Mouse (Mus musculus): ENCODE results near the gene Dydc2. TPM values are rescaled to one million over a fixed set of nuclear protein-coding genes. Genes with fewer than 3 reads are reported as not detected.
A peak's percentile ranks its signal among the peaks of the same experiment; 100 is the strongest.
"Not testable (repeated sequence)": the region's sequence is repeated elsewhere in the genome, so short reads cannot be mapped to it uniquely, and the experiment has no call there.

Dydc2 gene
- not detected for total RNA-seq (2021)
- long read RNA-seq, experiment 1 = 0 reads
- long read RNA-seq, experiment 2 = 0 reads

GRCm38 (mm10) chr14:41069108-41069507 lies at the start of gene Dydc2:
Dydc2 (minus strand) TSS chr14:41069208.
- no peak for DNase-seq (ENCODE audit: low spot score)

GRCm38 (mm10) chr14:41116271-41116670 lies 47.3 kb upstream of the Dydc2 start:
- no peak for DNase-seq (ENCODE audit: low spot score)

GRCm38 (mm10) chr14:41112944-41113343 lies 43.9 kb upstream of the Dydc2 start:
- DNase-seq (ENCODE audit: low spot score) = no peak

DNA sequence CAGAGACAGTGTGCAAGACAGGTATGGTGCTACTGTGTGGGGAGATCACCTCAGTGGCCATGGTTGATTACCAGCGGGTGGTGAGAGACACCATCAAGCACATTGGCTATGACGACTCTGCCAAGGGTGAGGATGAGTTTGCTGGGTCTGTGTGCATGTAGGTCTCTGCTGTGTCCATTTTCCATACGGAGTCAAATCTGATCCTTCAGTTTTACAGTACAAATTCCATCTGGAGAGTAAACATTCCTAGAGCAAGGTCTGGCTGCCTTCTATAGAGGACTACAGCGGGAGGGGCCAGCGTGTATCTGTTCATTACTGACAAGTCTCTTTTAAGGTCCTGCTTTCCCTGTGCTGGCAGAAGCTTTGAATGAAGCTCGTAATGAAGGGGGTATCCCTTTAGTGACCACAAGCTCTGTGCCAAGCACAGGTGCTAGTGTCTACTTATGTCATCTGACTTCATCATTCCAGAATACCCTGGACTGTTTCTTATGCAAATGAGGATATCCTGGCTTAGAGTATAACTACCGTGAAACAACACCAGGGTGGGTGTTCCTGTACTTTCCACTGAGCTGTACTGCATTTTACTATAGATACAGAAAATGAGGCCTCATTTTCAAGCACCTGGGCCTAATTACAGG lies 42.1 kb upstream of the Dydc2 start:
- DNase-seq (ENCODE audit: low spot score) = no peak

GRCm38 (mm10) chr14:41104853-41105444 lies 35.9 kb upstream of the Dydc2 start, which contains the start of gene Mat1a:
Mat1a (plus strand) TSS chr14:41105035.
- DNase-seq (ENCODE audit: low spot score) = no peak

DNA sequence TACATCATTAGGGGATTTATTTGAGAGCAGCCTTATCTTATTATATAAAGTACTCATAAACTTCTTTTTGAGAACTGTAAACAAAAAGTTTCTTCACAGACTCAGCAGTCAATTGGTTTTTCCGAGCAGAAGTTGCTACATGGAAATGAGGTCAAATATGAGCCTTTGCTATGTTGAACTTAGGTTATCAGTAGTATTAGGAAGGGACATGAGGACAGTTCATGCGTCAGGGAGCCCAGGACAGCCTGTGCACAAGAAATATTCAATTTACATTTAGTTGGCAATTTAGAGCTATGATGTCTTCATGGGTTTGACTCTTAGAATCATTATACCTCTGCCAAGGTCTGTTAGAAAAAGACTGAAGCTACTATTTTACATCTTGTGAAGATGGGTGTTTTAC lies 33.3 kb upstream of the Dydc2 start:
- DNase-seq (ENCODE audit: low spot score) = no peak

DNA sequence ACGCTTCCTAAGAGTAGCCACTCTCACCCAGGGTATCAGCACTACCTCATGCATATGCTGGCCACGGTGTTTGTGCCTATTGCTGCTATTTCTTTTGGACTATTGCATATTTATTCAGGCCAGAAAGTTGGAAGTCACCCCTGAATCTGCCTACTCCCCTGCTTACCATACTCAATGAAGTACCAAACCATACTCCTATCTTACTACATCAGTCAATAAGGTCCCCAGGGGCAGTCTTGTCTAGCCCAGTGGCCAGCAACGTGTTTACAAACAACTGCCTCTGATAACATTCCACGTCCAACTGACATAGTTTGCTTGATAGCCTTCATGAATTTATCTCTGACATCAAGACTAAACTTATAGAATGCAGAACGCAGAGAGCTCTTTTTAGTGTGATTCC lies 32.2 kb upstream of the Dydc2 start:
- no peak for DNase-seq (ENCODE audit: low spot score)

GRCm38 (mm10) chr14:41100712-41101111 lies 31.7 kb upstream of the Dydc2 start:
- no peak for DNase-seq (ENCODE audit: low spot score)

GRCm38 (mm10) chr14:41098726-41099125 lies 29.7 kb upstream of the Dydc2 start:
- DNase-seq (ENCODE audit: low spot score) = no peak

DNA sequence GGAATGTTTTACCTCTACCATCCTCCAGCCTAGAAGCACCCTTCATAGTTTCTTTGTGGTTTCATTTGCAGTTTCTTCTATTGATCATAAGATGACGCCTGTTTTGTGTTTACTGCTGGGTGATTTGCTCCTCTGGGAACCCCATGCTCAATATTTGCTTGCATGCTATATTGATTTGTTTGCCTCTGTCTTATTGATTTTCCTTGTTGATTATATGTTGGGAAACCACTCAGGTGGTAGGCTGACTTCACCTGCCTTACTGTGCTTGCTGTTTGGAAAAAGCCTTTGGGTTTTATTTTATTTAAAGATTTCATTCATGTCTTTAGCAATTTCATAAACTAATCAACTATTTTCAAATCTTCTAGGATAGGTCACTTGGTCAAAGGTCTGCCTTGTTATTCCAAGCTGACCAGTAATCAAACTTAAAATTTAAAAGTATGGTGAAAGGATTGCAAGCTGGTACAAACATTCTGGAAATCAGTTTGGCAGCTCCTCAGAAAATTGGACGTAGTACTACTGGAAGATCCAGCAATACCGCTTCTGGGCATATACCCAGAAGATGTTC lies 27.4 kb upstream of the Dydc2 start:
- DNase-seq (ENCODE audit: low spot score) = no peak

GRCm38 (mm10) chr14:41094114-41094513 lies 25.1 kb upstream of the Dydc2 start:
- no peak for DNase-seq (ENCODE audit: low spot score)

GRCm38 (mm10) chr14:41090777-41091176 lies 21.8 kb upstream of the Dydc2 start:
- DNase-seq (ENCODE audit: low spot score) = no peak

DNA sequence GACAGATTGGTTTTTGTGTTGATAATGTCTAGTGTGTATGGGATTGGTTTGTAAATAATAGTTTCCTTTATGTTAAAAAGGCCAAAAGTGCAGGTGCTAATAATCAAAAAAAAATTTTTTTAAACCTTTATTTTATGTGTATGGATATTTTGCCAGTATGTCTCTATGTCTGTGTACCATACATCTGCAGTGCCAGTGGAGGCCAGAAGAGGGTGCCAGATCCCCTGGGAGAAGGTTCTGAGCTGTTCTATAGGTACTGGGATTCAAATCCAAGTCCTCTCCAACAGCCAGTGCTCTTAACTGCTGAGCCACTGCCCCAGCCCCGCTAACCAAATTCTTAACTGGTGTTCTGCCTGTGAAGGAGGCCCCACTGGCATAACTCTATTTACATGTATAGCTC lies 18.5 kb upstream of the Dydc2 start:
- no peak for DNase-seq (ENCODE audit: low spot score)

GRCm38 (mm10) chr14:41082408-41082807 lies 13.4 kb upstream of the Dydc2 start:
- no peak for DNase-seq (ENCODE audit: low spot score)

DNA sequence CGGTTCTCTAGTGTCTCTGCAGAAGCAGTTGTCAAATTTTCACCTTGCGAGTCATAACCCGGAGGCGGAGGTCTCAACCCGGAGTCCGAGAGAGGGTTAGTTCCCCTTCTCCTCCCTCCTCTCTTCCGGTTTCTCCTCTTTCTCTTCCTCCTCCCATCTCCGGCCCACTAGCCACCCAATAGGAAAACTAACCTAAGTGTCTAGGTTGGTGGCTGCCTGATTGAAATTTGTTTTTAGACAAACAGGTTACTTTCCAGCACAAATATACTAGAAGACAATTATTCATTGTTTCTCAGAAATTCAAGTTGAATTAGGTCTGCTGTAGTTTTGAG lies 3.9 kb upstream of the Dydc2 start:
- DNase-seq (ENCODE audit: low spot score) = no peak

GRCm38 (mm10) chr14:41072229-41072943 lies 3.4 kb upstream of the Dydc2 start, which contains the start of gene Dydc1:
Dydc1 (plus strand) TSS chr14:41072911.
- DNase-seq (ENCODE audit: low spot score) = peak; percentile 30

DNA sequence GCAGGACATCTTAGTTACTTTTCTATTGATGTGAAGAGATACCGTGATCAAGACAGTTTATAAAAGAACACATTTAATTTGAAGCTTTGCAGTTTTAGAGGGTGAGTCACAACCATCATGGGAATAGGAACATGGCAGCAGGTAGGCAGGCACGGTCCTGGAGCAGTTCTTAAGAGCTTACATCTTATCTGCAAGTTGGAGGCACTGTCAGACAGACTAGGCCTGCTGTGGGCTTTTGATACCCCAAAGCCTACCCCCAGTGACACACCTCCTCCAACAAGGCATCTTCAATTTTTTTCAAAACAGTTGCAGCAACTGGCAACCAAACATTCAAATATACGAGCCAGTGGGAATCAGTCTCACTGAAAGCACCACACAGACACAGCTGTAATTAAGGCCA lies 1.3 kb upstream of the Dydc2 start:
- no peak for DNase-seq (ENCODE audit: low spot score)

GRCm38 (mm10) chr14:41066416-41066815 lies 2.6 kb downstream of the Dydc2 start:
- DNase-seq (ENCODE audit: low spot score) = no peak

DNA sequence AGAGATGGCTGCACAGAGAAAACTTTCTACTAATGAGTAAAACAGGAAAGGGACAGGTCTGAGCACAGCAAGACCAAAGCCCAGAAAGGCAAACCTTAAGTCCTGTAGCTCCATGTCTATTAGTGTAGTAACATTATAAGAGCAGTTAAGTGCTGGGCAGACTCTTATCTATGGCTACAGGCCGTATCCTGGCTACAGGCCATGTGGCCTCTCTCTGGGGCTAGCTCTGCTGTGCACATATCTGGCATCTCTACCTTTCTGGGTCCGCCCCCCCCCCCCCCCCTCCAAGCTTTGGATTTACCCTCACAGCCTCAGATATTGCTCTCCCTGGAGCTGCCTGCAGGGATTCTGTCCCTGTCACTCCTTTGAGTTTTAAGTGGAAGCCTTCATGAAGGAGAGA lies 3.8 kb downstream of the Dydc2 start:
- no peak for DNase-seq (ENCODE audit: low spot score)

GRCm38 (mm10) chr14:41053190-41053589 lies 15.8 kb downstream of the Dydc2 start:
- not testable (repeated sequence) for DNase-seq (ENCODE audit: low spot score)

GRCm38 (mm10) chr14:41052481-41052880 lies 16.5 kb downstream of the Dydc2 start:
- DNase-seq (ENCODE audit: low spot score) = no peak

- no peak for DNase-seq (ENCODE audit: low spot score)
Observed at GRCm38 (mm10) chr14:41050471-41050870, 18.5 kb downstream of the Dydc2 start.

All from gastrocnemius, adult 18-20 months (tissue).